Comparison of ENCODE assay signal across 8 mouse cellular contexts in the genomic region with DNA sequence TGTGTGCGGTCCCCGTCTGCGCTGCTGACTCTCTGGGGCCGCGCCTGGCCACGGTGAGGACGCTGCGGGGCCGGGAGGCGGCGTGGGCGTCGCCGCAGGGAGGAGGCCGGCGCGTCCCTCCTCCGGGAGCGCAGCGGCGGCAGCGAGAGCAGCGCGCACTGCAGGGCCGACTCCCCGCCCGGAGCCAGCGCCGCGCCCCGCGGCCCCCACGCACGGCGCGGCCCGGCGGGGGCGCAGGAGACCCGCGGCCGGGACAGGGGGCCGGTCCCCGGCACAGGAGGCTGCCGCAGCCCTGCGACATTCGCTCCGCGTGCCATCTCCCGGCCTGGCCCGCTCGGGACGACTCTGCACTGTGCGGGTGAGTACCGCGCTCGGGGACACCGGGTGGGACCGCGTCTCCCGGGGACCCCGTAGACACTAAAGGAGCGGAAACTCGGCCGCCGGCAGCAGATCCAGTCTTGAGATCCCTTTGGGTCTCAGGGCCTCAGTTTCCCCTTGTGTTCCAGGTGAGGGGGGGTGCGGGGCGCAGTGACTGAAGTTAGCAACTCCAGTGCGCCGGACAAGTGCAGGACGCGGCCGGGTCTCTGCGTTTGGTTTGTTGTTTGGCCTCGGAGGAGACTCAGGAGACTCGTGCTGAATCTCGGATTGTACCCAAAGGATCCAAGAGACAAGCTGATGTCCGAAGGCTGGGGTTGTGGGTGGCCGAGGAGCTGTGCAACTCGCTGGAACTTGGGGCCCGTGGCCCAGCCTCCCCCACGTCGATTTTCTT. TPM values are rescaled to one million over a fixed set of nuclear protein-coding genes. Genes with fewer than 3 reads are reported as not detected.
DNase-seq lines count a peak whose midpoint lies in the region; ATAC-seq and TF ChIP-seq lines count a peak whose summit lies in the region.

A gene (plus strand): TSS at position 126 of the 769 bp plus-strand sequence.

- peak; percentile 88 for DNase-seq in heart, adult 11 months
- DNase-seq in heart, postnatal 36 days: no peak
- DNase-seq in limb, embryonic 10.5 days (ENCODE audit: low spot score): peak; percentile 66
- peak; percentile 56 for DNase-seq in retina, postnatal 1 day
- DNase-seq in left cerebral cortex, postnatal 25 days (ENCODE audit: low spot score in 2 of 2): no peak
- no peak for DNase-seq in adrenal gland, adult 8-10 months

- peaks cover 4% of the 10 kb centered on the region for H3K27me3 ChIP-seq in ES-Bruce4 (ENCODE audit: control insufficient read depth, insufficient read depth, low read length, poor library complexity, severe bottlenecking)
- H3K27me3 ChIP-seq in forebrain, embryonic 13.5 days: peaks cover 53% of the 10 kb centered on the region
- peaks cover 81% of the 10 kb centered on the region for H3K27me3 ChIP-seq in limb, embryonic 10.5 days (ENCODE audit: low read depth, poor library complexity, severe bottlenecking)

- TF ChIP-seq POLR2A in ES-Bruce4 (IDR thresholded peaks at IDR 0.05; ENCODE audit: insufficient read depth, low read length): no peak

- H3K4me2 ChIP-seq in forebrain, embryonic 13.5 days: peak within 1 kb of the TSS; percentile 95

- no peak for TF ChIP-seq EP300 in ES-Bruce4 (IDR thresholded peaks at IDR 0.05; ENCODE audit: insufficient read depth, low read depth, low read length)

- ATAC-seq in forebrain, embryonic 13.5 days: peak; percentile 48; the same call in 1 of the 2 replicates

- H3K36me3 ChIP-seq in ES-Bruce4 (ENCODE audit: control insufficient read depth, insufficient read depth, low read length, poor library complexity, severe bottlenecking): no peaks in the 10 kb centered on the region
- no peaks in the 10 kb centered on the region for H3K36me3 ChIP-seq in forebrain, embryonic 13.5 days (ENCODE audit: poor library complexity, severe bottlenecking)
- no peaks in the 10 kb centered on the region for H3K36me3 ChIP-seq in limb, embryonic 10.5 days

- H3K9me3 ChIP-seq in ES-Bruce4 (replicated peaks; ENCODE audit: control insufficient read depth, insufficient read depth, low read length, poor library complexity, severe bottlenecking): no peaks in the 10 kb centered on the region
- no peaks in the 10 kb centered on the region for H3K9me3 ChIP-seq in forebrain, embryonic 13.5 days (replicated peaks)
- 0 out of 2 replicates have a peak, but pooled peaks cover 2% of the 10 kb centered on the region for H3K9me3 ChIP-seq in limb, embryonic 10.5 days (replicated peaks)

- WGBS in forebrain, embryonic 13.5 days: under 1% methylated on average over 81 of the region's 83 CpGs
- 1% methylated on average over 68 of the region's 83 CpGs for WGBS in limb, embryonic 10.5 days

- H3K4me3 ChIP-seq in ES-Bruce4 (ENCODE audit: low read depth, low read length): peak within 1 kb of the TSS; percentile 46
- peak within 1 kb of the TSS; percentile 57 for H3K4me3 ChIP-seq in forebrain, embryonic 13.5 days
- H3K4me3 ChIP-seq in limb, embryonic 10.5 days: peak within 1 kb of the TSS; percentile 71

- no peak for TF ChIP-seq CTCF in ES-Bruce4 (IDR thresholded peaks at IDR 0.05; ENCODE audit: low read depth, low read length)

- H3K27ac ChIP-seq in ES-Bruce4 (ENCODE audit: insufficient read depth, low read length): no peak within 1 kb of the TSS
- H3K27ac ChIP-seq in forebrain, embryonic 13.5 days: no peak within 1 kb of the TSS
- H3K27ac ChIP-seq in limb, embryonic 10.5 days: peak within 1 kb of the TSS; percentile 87

- H3K4me1 ChIP-seq in ES-Bruce4 (ENCODE audit: control insufficient read depth, insufficient read depth, low read length): no peaks in the 10 kb centered on the region
- H3K4me1 ChIP-seq in forebrain, embryonic 13.5 days: peaks cover 16% of the 10 kb centered on the region
- peaks cover 56% of the 10 kb centered on the region for H3K4me1 ChIP-seq in limb, embryonic 10.5 days

- intact Hi-C loops in heart, postnatal 36 days (cut with DNase I): no loop called here
- intact Hi-C loops in left cerebral cortex, postnatal 25 days (cut with DNase I): no loop called here

- H3K9ac ChIP-seq in ES-Bruce4 (ENCODE audit: low read depth, poor library complexity, severe bottlenecking): peak within 1 kb of the TSS; percentile 76
- peak within 1 kb of the TSS; percentile 68 for H3K9ac ChIP-seq in forebrain, embryonic 13.5 days

RNA-seq across cellular contexts. Expression of the gene that starts here (rescaled TPM):
- 1 to 10 TPM; 1.4 to 1.6 TPM for total RNA-seq in heart, postnatal 36 days (2021)
- polyA plus RNA-seq in ES-Bruce4 (2011; ENCODE audit: insufficient read depth, insufficient read length, low read depth, missing spikeins): 1.3 and 3.2 TPM in 2 replicates
- 2.5 and 4.3 TPM in 2 replicates for polyA plus RNA-seq in forebrain, embryonic 13.5 days (2015; fragmentation: Nextera tagmentation; extraction: Ambion mirVana)
- polyA plus RNA-seq in limb, embryonic 10.5 days (2016; fragmentation: Nextera tagmentation; extraction: Ambion mirVana): 6.9 and 7.7 TPM in 2 replicates
- total RNA-seq in left cerebral cortex, postnatal 25 days (2021): 1 to 10 TPM; 3.5 to 3.6 TPM
- 1 to 10 TPM; 2.1 to 5.0 (median 3.9) TPM for total RNA-seq in adrenal gland, adult 8-10 months (2022)

Comparison
In these comparisons a context has a peak if more than half of its experiments do, and no peak if none do; other contexts are left out.
1. DNase-seq: peak in heart, adult 11 months (single experiment), limb, embryonic 10.5 days (single experiment) and retina, postnatal 1 day (single experiment); none in heart, postnatal 36 days (0 of 2), left cerebral cortex, postnatal 25 days (0 of 2) and adrenal gland, adult 8-10 months (single experiment).
2. Peak in every context shown above with its lines, with median percentiles within 50 percentile points of each other: H3K4me3 ChIP-seq.